Comparison of ENCODE assay signal across 27 mouse cellular contexts in genomic region chr4:40171477-40171876, GRCm38 (mm10).
"Had no signal": no experiment of that assay in that cellular context is flagged by ENCODE, and none has a peak within 500 bp of the region (broad histone marks: within the 10 kb centered on the region; RNA-seq: fewer than 3 reads in every experiment).

No protein-coding gene starts in this region.

- H3K4me3 ChIP-seq: gastrocnemius, adult 2 months; heart, embryonic 10.5 days; heart, embryonic 12.5 days; hindbrain, embryonic 10.5 days; hindbrain, embryonic 12.5 days; kidney, embryonic 15.5 days; limb, embryonic 13.5 days; limb, embryonic 15.5 days; liver, embryonic 12.5 days had no signal

- ATAC-seq: hindbrain, embryonic 16.5 days; intestine, embryonic 16.5 days; liver, embryonic 12.5 days had no signal

- DNase-seq: gastrocnemius, adult 2 months; gastrocnemius, postnatal 10 days; gastrocnemius, postnatal 25 days; heart, adult 18-20 months; heart, postnatal 10 days; heart, postnatal 4 days; kidney, adult 11 months; kidney, adult 2 months; kidney, adult 9 months; kidney, postnatal 14 days; kidney, postnatal 36 days; layer of hippocampus, adult 9-11 months; layer of hippocampus, postnatal 36 days; left cerebral cortex, postnatal 4 days had no signal

- H3K4me1 ChIP-seq: hindbrain, embryonic 10.5 days; hindbrain, embryonic 12.5 days; kidney, embryonic 15.5 days; limb, embryonic 13.5 days; limb, embryonic 15.5 days; liver, embryonic 12.5 days had no signal

- H3K27ac ChIP-seq: gastrocnemius, adult 2 months; heart, embryonic 10.5 days; hindbrain, embryonic 10.5 days; hindbrain, embryonic 12.5 days; hindbrain, embryonic 14.5 days; kidney, embryonic 15.5 days; kidney, postnatal 0 days; limb, embryonic 13.5 days; limb, embryonic 15.5 days; liver, embryonic 12.5 days; liver, embryonic 14.5 days had no signal

- H3K4me2 ChIP-seq: heart, embryonic 12.5 days; hindbrain, embryonic 12.5 days; hindbrain, embryonic 14.5 days; kidney, embryonic 15.5 days; limb, embryonic 13.5 days; limb, embryonic 15.5 days; liver, embryonic 12.5 days had no signal

- H3K9me3 ChIP-seq: heart, embryonic 10.5 days; heart, embryonic 12.5 days; hindbrain, embryonic 10.5 days; hindbrain, embryonic 12.5 days; kidney, embryonic 15.5 days; limb, embryonic 13.5 days; limb, embryonic 15.5 days; liver, embryonic 12.5 days had no signal

- H3K9ac ChIP-seq: heart, embryonic 12.5 days; hindbrain, embryonic 12.5 days; hindbrain, embryonic 14.5 days; kidney, embryonic 15.5 days; limb, embryonic 13.5 days; limb, embryonic 15.5 days; liver, embryonic 12.5 days; liver, embryonic 14.5 days had no signal

- H3K27me3 ChIP-seq: heart, embryonic 12.5 days; hindbrain, embryonic 12.5 days; kidney, embryonic 15.5 days; limb, embryonic 13.5 days; limb, embryonic 15.5 days; liver, embryonic 12.5 days had no signal
